Mouse (Mus musculus): ENCODE results near the gene Msmo1.

GRCm38 (mm10) chr8:64711544-64711943 lies 22.0 kb downstream of the Msmo1 start:
- TF ChIP-seq CTCF (IDR thresholded peaks at IDR 0.05; ENCODE audit: low read depth): no peak
- TF ChIP-seq EP300 (IDR thresholded peaks at IDR 0.05; ENCODE audit: low read depth): no peak
